Mouse (Mus musculus) thymus, adult 2 months (tissue): Measurements from ENCODE around the gene Psmc5. TPM values are rescaled to one million over a fixed set of nuclear protein-coding genes. Genes with fewer than 3 reads are reported as not detected.

Source experiments
- DNase-seq: peaks from one replicate; pipeline ENCODE4 v3.0.0; 2021
- H3K27ac ChIP-seq: fragments of 200-500 bp; 2 replicates; pipeline ENCODE4 v1.5.1; 2012; ENCODE audit warnings: low read length, control low read depth; ENCODE audit not compliant: control insufficient read depth, insufficient read depth
- H3K27me3 ChIP-seq: fragments of 200-500 bp; 2 replicates; pipeline ENCODE4 v1.6.1; 2012; ENCODE audit warnings: mild to moderate bottlenecking, low read length, moderate library complexity, mixed read lengths; ENCODE audit not compliant: control insufficient read depth, insufficient read depth
- H3K36me3 ChIP-seq: fragments of 200-500 bp; 2 replicates; pipeline ENCODE4 v1.6.1; 2012; ENCODE audit warnings: mild to moderate bottlenecking, low read length, moderate library complexity; ENCODE audit not compliant: control insufficient read depth, insufficient read depth
- H3K4me1 ChIP-seq: fragments of 200-500 bp; replicated peaks from 2 replicates; pipeline ENCODE4 v1.6.1; 2012; ENCODE audit warnings: low read length; ENCODE audit not compliant: control insufficient read depth, insufficient read depth
- H3K4me3 ChIP-seq: fragments of 200-500 bp; 2 replicates; pipeline ENCODE4 v1.5.1; 2012; ENCODE audit warnings: mild to moderate bottlenecking, low read length, control low read depth, moderate library complexity; ENCODE audit not compliant: control insufficient read depth, insufficient read depth
- CTCF ChIP-seq: fragments of 200-500 bp; IDR thresholded peaks from 2 replicates; pipeline ENCODE4 v1.5.1; 2012; ENCODE audit warnings: mild to moderate bottlenecking, control low read depth, low read length, moderate library complexity, borderline replicate concordance; ENCODE audit not compliant: control insufficient read depth, poor library complexity, insufficient read depth; ENCODE audit errors: extremely low read depth
- POLR2A ChIP-seq: fragments of 200-500 bp; IDR thresholded peaks from 2 replicates; pipeline ENCODE4 v1.6.1; 2012; ENCODE audit warnings: mild to moderate bottlenecking, low read length, control low read depth, moderate library complexity; ENCODE audit not compliant: control insufficient read depth, poor library complexity, insufficient read depth; ENCODE audit errors: extremely low read depth
- WGBS: fragments of 180-500 bp; shearing (Covaris S2); methylation state at CpG from one replicate; pipeline ENCODE4 v1.1.7; 2018; 5-methylcytosine and 5-hydroxymethylcytosine counted together
- polyA plus RNA-seq: library from polyadenylated mRNA; depleted of rRNA; stranded (reverse); fragments of >200 nt; gene quantifications from 2 replicates; pipeline ENCODE4 v1.2.3, GENCODE M21; 2012

The Psmc5 gene
- polyA plus RNA-seq, 1 experiment: 53.9 TPM

DNA sequence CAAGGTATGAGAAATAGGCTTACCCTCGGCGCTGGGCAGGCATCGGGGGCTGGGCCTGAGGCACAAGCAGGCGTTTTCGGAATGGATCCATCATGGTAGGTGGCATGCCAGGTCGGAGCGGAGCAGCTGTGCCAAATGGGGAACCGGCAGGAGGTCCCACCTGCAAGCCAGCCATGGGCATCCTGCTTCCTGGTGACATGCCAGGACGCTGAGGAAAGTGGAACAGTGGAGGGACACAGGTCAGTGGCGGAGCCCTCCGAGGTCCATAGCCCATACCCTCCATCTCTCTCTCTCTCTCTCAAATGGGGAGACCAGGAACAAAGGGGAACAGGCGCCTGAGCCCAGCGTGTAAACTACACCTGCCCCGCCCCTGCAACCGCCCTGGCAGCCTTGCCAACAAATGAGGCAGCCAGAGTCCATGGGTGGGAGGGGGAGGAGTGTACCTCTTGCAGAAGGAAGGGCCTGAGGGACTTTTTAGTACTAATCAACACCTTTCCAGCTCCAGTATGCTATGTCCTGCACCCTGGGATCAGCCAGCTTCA, 11.4 kb downstream of the Psmc5 start:
- H3K27ac ChIP-seq: no peak overlapping the region
- H3K4me3 ChIP-seq: no peak overlapping the region
- 83% methylated on average over 15 of the region's 15 CpGs for WGBS
- DNase-seq: no peak
- TF ChIP-seq CTCF (no peak), POLR2A (no peak)
- no peaks in the 10 kb centered on the region for H3K27me3 ChIP-seq
- peaks cover 36% of the 10 kb centered on the region for H3K4me1 ChIP-seq
- H3K36me3 ChIP-seq: peaks cover 56% of the 10 kb centered on the region

DNA sequence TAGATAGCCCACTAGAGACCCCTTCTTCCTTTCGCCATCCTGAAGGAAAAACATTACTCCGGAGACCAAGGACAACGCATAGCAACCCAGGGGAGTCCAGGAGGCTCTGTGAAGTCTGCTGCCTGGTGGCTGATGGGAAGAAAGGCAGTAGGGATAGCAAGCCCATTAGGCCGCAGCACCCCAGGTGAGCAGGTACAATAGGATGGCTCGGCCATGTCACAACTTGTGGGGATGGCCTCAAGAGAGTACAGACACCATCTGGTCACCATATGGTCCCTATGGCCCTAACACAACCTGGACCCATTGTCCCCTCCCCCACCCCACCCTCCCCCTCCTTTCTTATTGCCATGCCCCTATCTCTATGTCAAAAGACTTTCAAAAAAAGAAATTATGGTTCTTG, 11.9 kb downstream of the Psmc5 start:
- peak overlapping the region; percentile 89; the same call in 1 of the 2 replicates for H3K27ac ChIP-seq
- H3K4me3 ChIP-seq: no peak overlapping the region
- no peak for TF ChIP-seq POLR2A
- no peak for TF ChIP-seq CTCF
- H3K27me3 ChIP-seq: no peaks in the 10 kb centered on the region
- 95% methylated on average over 5 of the region's 5 CpGs for WGBS
- no peak for DNase-seq
- peaks cover 36% of the 10 kb centered on the region for H3K4me1 ChIP-seq
- H3K36me3 ChIP-seq: peaks cover 51% of the 10 kb centered on the region

DNA sequence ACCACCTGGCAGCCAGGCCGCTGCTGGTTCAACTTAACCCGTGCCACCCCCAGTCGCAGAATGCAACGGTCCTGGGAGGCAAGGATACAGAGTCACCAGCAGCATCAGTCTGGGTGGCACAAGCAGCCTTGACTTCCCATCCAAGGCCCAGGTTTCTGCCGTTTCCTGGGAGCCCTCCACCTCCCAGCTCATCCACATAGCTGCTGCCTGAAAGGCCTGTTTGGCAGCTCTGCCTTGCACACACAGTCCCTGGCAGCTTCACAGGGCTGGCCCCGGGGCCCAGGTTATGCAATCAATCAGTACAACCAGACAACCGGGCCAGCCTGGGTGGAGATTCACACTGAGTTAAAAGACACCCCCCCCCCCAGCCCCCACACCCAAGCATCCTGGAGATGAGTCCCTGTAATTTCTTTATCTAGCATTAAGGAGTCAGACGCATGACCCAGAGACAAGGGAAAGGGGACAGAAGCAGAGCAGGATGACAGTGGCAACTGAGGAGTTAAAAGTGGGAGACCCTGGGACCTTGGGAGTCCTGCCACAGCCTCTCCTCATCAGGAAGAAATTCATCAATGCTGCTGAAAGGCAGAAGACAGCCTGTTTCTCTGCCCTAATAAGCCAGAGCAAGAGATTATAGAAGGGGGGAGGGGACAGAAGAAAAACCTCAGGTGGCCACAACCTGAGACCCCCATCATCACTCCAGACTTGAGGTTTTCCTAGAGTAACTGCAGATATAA, 12.5 kb downstream of the Psmc5 start:
- peak overlapping the region; percentile 17 for H3K4me3 ChIP-seq
- no peak for TF ChIP-seq POLR2A
- TF ChIP-seq CTCF: no peak
- peak overlapping the region; percentile 89 for H3K27ac ChIP-seq
- H3K27me3 ChIP-seq: no peaks in the 10 kb centered on the region
- DNase-seq: no peak
- H3K4me1 ChIP-seq: peaks cover 36% of the 10 kb centered on the region
- peaks cover 44% of the 10 kb centered on the region for H3K36me3 ChIP-seq
- WGBS: 56% methylated on average over 8 of the region's 8 CpGs

DNA sequence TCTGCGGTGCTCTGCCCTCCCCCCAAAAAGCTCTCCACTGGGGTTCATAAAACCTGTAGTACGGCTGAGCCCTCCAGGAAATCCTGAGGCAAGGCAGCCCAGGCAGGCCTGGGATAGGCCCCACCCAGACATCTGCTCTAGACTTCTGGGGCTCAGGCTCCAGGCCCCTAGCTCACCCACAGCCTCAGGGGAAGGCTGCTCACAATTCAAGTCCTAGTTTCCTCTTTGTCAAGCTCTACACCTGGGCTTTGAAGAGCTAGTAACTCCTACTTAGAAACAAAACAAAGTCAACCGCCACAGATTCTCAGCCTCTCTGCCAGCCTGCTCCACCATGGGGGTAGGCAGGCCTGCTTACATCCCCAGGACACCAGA, 13.1 kb downstream of the Psmc5 start:
- TF ChIP-seq POLR2A (no peak), CTCF (no peak)
- H3K27me3 ChIP-seq: no peaks in the 10 kb centered on the region
- H3K36me3 ChIP-seq: peaks cover 39% of the 10 kb centered on the region
- peak overlapping the region; percentile 95 for H3K27ac ChIP-seq
- DNase-seq: peak; percentile 76
- peak overlapping the region; percentile 16 for H3K4me3 ChIP-seq
- peaks cover 36% of the 10 kb centered on the region for H3K4me1 ChIP-seq
- WGBS: 5% methylated on average over 3 of the region's 3 CpGs

DNA sequence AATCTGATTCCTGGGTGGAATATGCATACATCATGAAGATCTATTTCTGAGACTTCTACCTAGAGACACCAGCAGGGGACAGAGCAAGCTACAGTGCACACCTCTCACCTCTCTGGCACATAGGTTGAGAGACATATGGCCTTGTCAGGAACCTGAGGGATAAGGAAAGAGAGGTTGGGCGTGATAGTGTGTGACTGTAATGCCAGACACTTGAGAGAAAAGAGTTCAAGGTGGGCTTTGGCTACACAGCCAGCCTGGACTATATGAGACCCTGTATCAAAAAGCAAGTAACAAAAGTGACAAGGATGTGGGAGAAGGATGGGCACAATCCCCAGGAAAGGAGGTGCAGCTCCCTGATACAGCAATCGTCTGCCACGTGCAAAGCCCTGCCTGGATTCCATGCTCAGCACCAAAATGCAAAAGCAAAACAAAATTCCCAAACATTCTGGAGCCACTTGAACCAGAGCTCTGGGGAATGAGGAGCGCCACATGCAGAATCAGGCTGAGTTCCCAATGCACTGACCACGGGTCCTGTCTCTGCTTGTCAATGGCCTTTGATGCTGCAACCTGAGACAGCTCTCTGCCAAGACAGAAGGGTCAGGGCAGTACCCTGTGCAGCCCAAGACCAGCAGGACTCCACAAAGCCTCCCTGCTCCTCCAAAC, 15.3 kb downstream of the Psmc5 start:
- H3K27ac ChIP-seq: peak overlapping the region; percentile 60
- WGBS: 30% methylated on average over 5 of the region's 5 CpGs
- DNase-seq: no peak
- H3K36me3 ChIP-seq: peaks cover 17% of the 10 kb centered on the region
- H3K4me3 ChIP-seq: peak overlapping the region; percentile 97
- no peaks in the 10 kb centered on the region for H3K27me3 ChIP-seq
- H3K4me1 ChIP-seq: peaks cover 40% of the 10 kb centered on the region
- TF ChIP-seq CTCF: no peak
- TF ChIP-seq POLR2A: no peak

- peak overlapping the region; percentile 60 for H3K27ac ChIP-seq
- H3K4me1 ChIP-seq: peaks cover 43% of the 10 kb centered on the region
- peaks cover 9% of the 10 kb centered on the region for H3K36me3 ChIP-seq
- under 1% methylated on average over 41 of the region's 41 CpGs for WGBS
- TF ChIP-seq POLR2A (no peak), CTCF (no peak)
- peak overlapping the region; percentile 97 for H3K4me3 ChIP-seq
- no peak for DNase-seq
- H3K27me3 ChIP-seq: no peaks in the 10 kb centered on the region
Measured at GRCm38 (mm10) chr11:106271794-106272643, 16.1 kb downstream of the Psmc5 start.
